Mouse (Mus musculus): ENCODE data around the gene Rbbp7. TPM values are rescaled to one million over a fixed set of nuclear protein-coding genes. Genes with fewer than 3 reads are reported as not detected.

Gene Rbbp7
- polyA plus RNA-seq, 1 experiment from 2014 or later = 291 TPM

Other genes starting within 250 kb of the Rbbp7 start
- 1.4 and 1.5 TPM in 2 replicates for gene Reps2, start 116.8 kb upstream of the Rbbp7 start, polyA plus RNA-seq (2016; fragmentation: Nextera tagmentation; extraction: Ambion mirVana)
- gene Txlng, start 69.1 kb downstream of the Rbbp7 start, polyA plus RNA-seq (2016; fragmentation: Nextera tagmentation; extraction: Ambion mirVana) = 16.3 and 18.8 TPM in 2 replicates
- gene Syap1, start 128.0 kb downstream of the Rbbp7 start, polyA plus RNA-seq (2016; fragmentation: Nextera tagmentation; extraction: Ambion mirVana) = 27.1 and 27.9 TPM in 2 replicates
- 87.7 and 93.5 TPM in 2 replicates for gene Ctps2, start 140.8 kb downstream of the Rbbp7 start, polyA plus RNA-seq (2016; fragmentation: Nextera tagmentation; extraction: Ambion mirVana)
- not detected in 2 replicates for gene S100g, start 204.2 kb downstream of the Rbbp7 start, polyA plus RNA-seq (2016; fragmentation: Nextera tagmentation; extraction: Ambion mirVana)

All from forebrain, embryonic 12.5 days (tissue).